Mouse (Mus musculus) forelimb bud, embryonic 11.5 days (tissue): ENCODE measurements around the gene Eno3.

Experiments
- DNase-seq: peaks from one replicate; pipeline ENCODE4 v3.0.0-alpha.2; 2012; ENCODE audit warnings: low read depth, low spot score

The Eno3 gene

GRCm38 (mm10) chr11:70657573-70657972 lies 571 bp downstream of the Eno3 start:
- no peak for DNase-seq

GRCm38 (mm10) chr11:70657991-70658390 lies 989 bp downstream of the Eno3 start:
- DNase-seq = no peak

- DNase-seq = no peak
Measured at GRCm38 (mm10) chr11:70658521-70658920, 1.5 kb downstream of the Eno3 start.

GRCm38 (mm10) chr11:70658942-70659341 lies 1.9 kb downstream of the Eno3 start:
- no peak for DNase-seq

GRCm38 (mm10) chr11:70660571-70660970 lies 3.6 kb downstream of the Eno3 start:
- DNase-seq = no peak

- DNase-seq = no peak
Measured at GRCm38 (mm10) chr11:70663101-70663500, 6.1 kb downstream of the Eno3 start.

GRCm38 (mm10) chr11:70663957-70664356 lies 7.0 kb downstream of the Eno3 start:
- no peak for DNase-seq

- no peak for DNase-seq
Measured at GRCm38 (mm10) chr11:70664741-70665140, 7.7 kb downstream of the Eno3 start.

- DNase-seq = no peak
Measured at GRCm38 (mm10) chr11:70666687-70667086, 9.7 kb downstream of the Eno3 start.

- DNase-seq = peak; percentile 64
Measured at GRCm38 (mm10) chr11:70667271-70668150, 10.5 kb downstream of the Eno3 start.

GRCm38 (mm10) chr11:70668335-70668770 lies 11.4 kb downstream of the Eno3 start:
- DNase-seq = no peak

- DNase-seq = peak; percentile 99
Measured at GRCm38 (mm10) chr11:70668771-70669505, 11.9 kb downstream of the Eno3 start, which contains the start of gene Spag7. Spag7 (minus strand) TSS chr11:70669416.

GRCm38 (mm10) chr11:70669582-70670345 lies 12.8 kb downstream of the Eno3 start:
- DNase-seq = peak; percentile 84

- DNase-seq = no peak
Measured at GRCm38 (mm10) chr11:70670483-70670882, 13.5 kb downstream of the Eno3 start.

- DNase-seq = no peak
Measured at GRCm38 (mm10) chr11:70671333-70672047, 14.5 kb downstream of the Eno3 start.

- DNase-seq = no peak
Measured at GRCm38 (mm10) chr11:70674014-70674413, 17.0 kb downstream of the Eno3 start.

GRCm38 (mm10) chr11:70674501-70674900 lies 17.5 kb downstream of the Eno3 start:
- DNase-seq = no peak

- no peak for DNase-seq
Measured at GRCm38 (mm10) chr11:70678092-70678491, 21.1 kb downstream of the Eno3 start.

- DNase-seq = no peak
Measured at GRCm38 (mm10) chr11:70678576-70678975, 21.6 kb downstream of the Eno3 start.

- DNase-seq = no peak
Measured at GRCm38 (mm10) chr11:70679361-70679760, 22.4 kb downstream of the Eno3 start.

- no peak for DNase-seq
Measured at GRCm38 (mm10) chr11:70679894-70680293, 22.9 kb downstream of the Eno3 start.
